8 mouse cellular contexts compared by ENCODE assay signal in genomic region chr2:60802191-60802590, GRCm38 (mm10).
DNase-seq lines count a peak whose midpoint lies in the region; ATAC-seq and TF ChIP-seq lines count a peak whose summit lies in the region.

No protein-coding gene starts in this region.

- DNase-seq in gastrocnemius, postnatal 10 days, result peak; percentile 40
- no peak for DNase-seq in gastrocnemius, postnatal 25 days
- DNase-seq in urinary bladder, postnatal 14 days (ENCODE audit: low spot score), result peak; percentile 43
- no peak for DNase-seq in urinary bladder, adult 2 months (ENCODE audit: low spot score)
- no peak for DNase-seq in liver, embryonic 14.5 days (ENCODE audit: low read depth in 3 of 3, low spot score in 3 of 3)
- peak; percentile 30 for DNase-seq in skeletal muscle tissue, adult 2 months (ENCODE audit: low read depth, low spot score)
- DNase-seq in spleen, postnatal 10 days (ENCODE audit: low spot score in 2 of 2), result no peak

- H3K9me3 ChIP-seq in liver, embryonic 14.5 days (ENCODE audit: control insufficient read depth, low read length), result no peaks in the 10 kb centered on the region

- no peaks in the 10 kb centered on the region for H3K27me3 ChIP-seq in liver, embryonic 14.5 days (ENCODE audit: control insufficient read depth, insufficient read depth, low read length)

- H3K4me1 ChIP-seq in liver, embryonic 14.5 days (replicated peaks; ENCODE audit: control insufficient read depth in 2 of 2, insufficient read depth in 2 of 2, low read length in 1 of 2), result peaks cover 0 to 10% of the 10 kb centered on the region in 2 experiments; a peak in 2 of 4 replicates

- no peak overlapping the region for H3K4me2 ChIP-seq in liver, embryonic 14.5 days (ENCODE audit: low read depth)

- TF ChIP-seq CTCF in liver, embryonic 14.5 days (IDR thresholded peaks at IDR 0.05; ENCODE audit: low read depth), result peak; percentile 44; the same call in 1 of the 2 replicates

- no peak overlapping the region for H3K9ac ChIP-seq in liver, embryonic 14.5 days (replicated peaks)

- H3K4me3 ChIP-seq in liver, embryonic 14.5 days (ENCODE audit: insufficient read depth in 1 of 2, low read depth in 2 of 2, low read length in 2 of 2), result no peak overlapping the region

- H3K27ac ChIP-seq in liver, embryonic 14.5 days, result no peak overlapping the region

- 39% methylated on average over 4 of the region's 4 CpGs for WGBS in liver, embryonic 14.5 days (ENCODE audit: insufficient replicate concordance)

- H3K36me3 ChIP-seq in liver, embryonic 14.5 days (replicated peaks; ENCODE audit: control insufficient read depth, insufficient read depth, low read depth), result no peaks in the 10 kb centered on the region

- TF ChIP-seq EP300 in liver, embryonic 14.5 days (IDR thresholded peaks at IDR 0.05; ENCODE audit: low read depth), result no peak

- ATAC-seq in frontal cortex, adult (ENCODE audit: low TSS enrichment), result peak; percentile 86
- no peak for ATAC-seq in liver, embryonic 14.5 days (ENCODE audit: insufficient read depth)

Comparison
In these comparisons a context has a peak if more than half of its experiments do, and no peak if none do; other contexts are left out.
1. DNase-seq: peak in gastrocnemius, postnatal 10 days (single experiment), urinary bladder, postnatal 14 days (single experiment) and skeletal muscle tissue, adult 2 months (single experiment); none in gastrocnemius, postnatal 25 days (single experiment), urinary bladder, adult 2 months (single experiment), liver, embryonic 14.5 days (0 of 3) and spleen, postnatal 10 days (0 of 2).